In the genomic region with DNA sequence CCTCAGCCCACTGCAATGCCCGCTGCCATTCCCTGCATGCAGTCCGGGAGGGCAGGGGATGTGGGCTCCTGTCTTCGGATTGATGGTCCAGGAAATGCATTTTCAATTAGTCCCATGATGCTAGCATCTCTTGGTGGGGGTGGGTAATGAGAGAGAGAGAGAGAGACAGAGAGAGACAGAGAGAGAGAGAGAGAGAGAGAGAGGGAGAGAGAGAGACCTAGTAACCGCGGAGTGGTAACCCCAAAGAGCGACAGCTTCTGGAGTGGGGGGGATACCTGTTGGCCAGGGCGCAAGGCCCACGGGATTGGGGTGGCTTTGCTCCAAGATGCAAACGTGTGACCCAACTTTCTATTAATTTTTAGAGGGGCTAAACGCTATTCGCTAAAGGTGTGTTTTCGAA, we compare ENCODE assay signal across 8 mouse cellular contexts. TPM values are rescaled to one million over a fixed set of nuclear protein-coding genes. Genes with fewer than 3 reads are reported as not detected.
DNase-seq lines count a peak whose midpoint lies in the region; ATAC-seq and TF ChIP-seq lines count a peak whose summit lies in the region.

A gene (plus strand): TSS at position 301 of the 400 bp plus-strand sequence.

- 4% methylated on average over 12 of the region's 12 CpGs for WGBS in forebrain, embryonic 13.5 days
- WGBS in midbrain, postnatal 0 days, result 9% methylated on average over 12 of the region's 12 CpGs

- peaks cover 68% of the 10 kb centered on the region for H3K27me3 ChIP-seq in forebrain, embryonic 13.5 days
- no peaks in the 10 kb centered on the region for H3K27me3 ChIP-seq in midbrain, postnatal 0 days (ENCODE audit: insufficient read depth, low read length)

- peak within 1 kb of the TSS; percentile 98 for H3K27ac ChIP-seq in layer of hippocampus, adult 2 months
- H3K27ac ChIP-seq in forebrain, embryonic 13.5 days, result no peak within 1 kb of the TSS
- peak within 1 kb of the TSS; percentile 67; the same call in 1 of the 2 replicates for H3K27ac ChIP-seq in midbrain, postnatal 0 days (ENCODE audit: low read depth, low read length)

- H3K36me3 ChIP-seq in forebrain, embryonic 13.5 days (ENCODE audit: poor library complexity, severe bottlenecking), result no peaks in the 10 kb centered on the region
- H3K36me3 ChIP-seq in midbrain, postnatal 0 days (ENCODE audit: insufficient read depth, low read length), result no peaks in the 10 kb centered on the region

- no peaks in the 10 kb centered on the region for H3K9me3 ChIP-seq in forebrain, embryonic 13.5 days (replicated peaks)
- H3K9me3 ChIP-seq in midbrain, postnatal 0 days (ENCODE audit: low read length), result no peaks in the 10 kb centered on the region

- H3K4me2 ChIP-seq in forebrain, embryonic 13.5 days, result peak within 1 kb of the TSS; percentile 85
- H3K4me2 ChIP-seq in midbrain, postnatal 0 days (ENCODE audit: low read depth, low read length, poor library complexity, severe bottlenecking), result peak within 1 kb of the TSS; percentile 65

- peaks cover 28% of the 10 kb centered on the region for H3K4me1 ChIP-seq in forebrain, embryonic 13.5 days
- peaks cover 19% of the 10 kb centered on the region for H3K4me1 ChIP-seq in midbrain, postnatal 0 days (ENCODE audit: insufficient read depth, low read length)

- ATAC-seq in forebrain, embryonic 13.5 days, result no peak
- ATAC-seq in midbrain, postnatal 0 days (ENCODE audit: low FRiP score), result no peak

- peak within 1 kb of the TSS; percentile 79 for H3K4me3 ChIP-seq in layer of hippocampus, adult 2 months
- H3K4me3 ChIP-seq in forebrain, embryonic 13.5 days, result peak within 1 kb of the TSS; percentile 60
- peak within 1 kb of the TSS; percentile 58 for H3K4me3 ChIP-seq in midbrain, postnatal 0 days (ENCODE audit: low read depth, low read length)

- TF ChIP-seq CTCF in layer of hippocampus, adult 2 months (conservative IDR thresholded peaks at IDR 0.05), result no peak
- no peak for TF ChIP-seq CTCF in midbrain, postnatal 0 days (IDR thresholded peaks at IDR 0.05)

- intact Hi-C loops in left cerebral cortex, postnatal 10 days (cut with DNase I), result no loop called here
- intact Hi-C loops in gastrocnemius, postnatal 36 days (cut with DNase I), result loop anchor here (10.0 kb wide), 1 partner anchor 185 kb away; no protein-coding TSS in a partner anchor

- peak within 1 kb of the TSS; percentile 76 for H3K9ac ChIP-seq in forebrain, embryonic 13.5 days
- peak within 1 kb of the TSS; percentile 81 for H3K9ac ChIP-seq in midbrain, postnatal 0 days (replicated peaks; ENCODE audit: low read length, poor library complexity, severe bottlenecking)

- no peak for DNase-seq in layer of hippocampus, adult 2 months (ENCODE audit: low spot score in 2 of 2)
- DNase-seq in layer of hippocampus, adult 11-12 months (ENCODE audit: low spot score), result no peak
- DNase-seq in left cerebral cortex, postnatal 10 days (ENCODE audit: extremely low spot score in 1 of 2, low spot score in 2 of 2), result no peak
- no peak for DNase-seq in midbrain, postnatal 0 days (ENCODE audit: low spot score)
- no peak for DNase-seq in embryo, embryonic 10.5 days (ENCODE audit: low spot score)
- no peak for DNase-seq in cerebellum, adult 9-10 months
- no peak for DNase-seq in gastrocnemius, postnatal 36 days

RNA-seq across cellular contexts. Expression of the gene that starts here (rescaled TPM):
- 100 to 1,000 TPM; 318 to 346 TPM for total RNA-seq in layer of hippocampus, adult 2 months (2021)
- polyA plus RNA-seq in forebrain, embryonic 13.5 days (2015; fragmentation: Nextera tagmentation; extraction: Ambion mirVana), result 34.9 and 36.7 TPM in 2 replicates
- total RNA-seq in left cerebral cortex, postnatal 10 days (2021), result 100 to 1,000 TPM; 135 to 148 TPM
- 63.2 and 70.2 TPM in 2 replicates for total RNA-seq in midbrain, postnatal 0 days (2014; rRNA removed)
- 109 and 110 TPM in 2 replicates for polyA plus RNA-seq in midbrain, postnatal 0 days (2015; fragmentation: Nextera tagmentation; extraction: Ambion mirVana)
- not detected for total RNA-seq in gastrocnemius, postnatal 36 days (2021)

Comparison
In these comparisons a context has a peak if more than half of its experiments do, and no peak if none do; other contexts are left out.
1. RNA of the gene that starts here (total RNA-seq): 318 to 346 TPM in layer of hippocampus, adult 2 months, 135 to 148 TPM in left cerebral cortex, postnatal 10 days and 63.2 to 70.2 TPM in midbrain, postnatal 0 days; not detected in gastrocnemius, postnatal 36 days; every median in the first group is over 10 times any median in the second.
2. Peak in every context shown above with its lines, with median percentiles within 50 percentile points of each other: H3K4me3 ChIP-seq.